Mouse (Mus musculus): ENCODE data around the gene Klf13. TPM values are rescaled to one million over a fixed set of nuclear protein-coding genes. Genes with fewer than 3 reads are reported as not detected.

Klf13 gene
- polyA plus RNA-seq (2017; shearing (Covaris generic)): 100 to 1,000 TPM; 153 to 178 TPM

GRCm38 (mm10) chr7:63938914-63939396, at the start of gene Klf13:
Gene Klf13, minus strand, starts transcription at chr7:63938915.
- peak; percentile 67 for ATAC-seq

DNA sequence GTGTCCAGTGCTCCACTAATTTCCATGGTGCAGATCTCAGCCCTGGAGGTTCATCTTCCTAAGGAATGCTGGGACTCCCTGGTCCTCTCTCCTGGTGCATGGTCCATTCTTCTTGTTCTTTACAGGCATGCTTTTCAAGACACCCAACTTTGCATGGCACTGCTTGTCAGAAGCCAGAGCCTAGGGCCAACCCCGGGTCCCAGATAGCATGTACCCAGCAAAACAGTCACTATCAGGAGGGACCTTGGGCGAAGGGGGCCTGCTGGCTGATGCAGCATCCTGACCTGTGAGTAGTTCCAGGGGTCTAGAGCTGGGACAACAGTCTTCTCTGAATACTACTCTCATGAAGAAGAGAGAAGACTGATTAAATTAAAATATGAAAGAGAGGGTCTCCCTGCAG, 49.7 kb upstream of the Klf13 start:
- ATAC-seq: no peak

GRCm38 (mm10) chr7:63986407-63987182, 47.9 kb upstream of the Klf13 start:
- peak; percentile 60 for ATAC-seq

DNA sequence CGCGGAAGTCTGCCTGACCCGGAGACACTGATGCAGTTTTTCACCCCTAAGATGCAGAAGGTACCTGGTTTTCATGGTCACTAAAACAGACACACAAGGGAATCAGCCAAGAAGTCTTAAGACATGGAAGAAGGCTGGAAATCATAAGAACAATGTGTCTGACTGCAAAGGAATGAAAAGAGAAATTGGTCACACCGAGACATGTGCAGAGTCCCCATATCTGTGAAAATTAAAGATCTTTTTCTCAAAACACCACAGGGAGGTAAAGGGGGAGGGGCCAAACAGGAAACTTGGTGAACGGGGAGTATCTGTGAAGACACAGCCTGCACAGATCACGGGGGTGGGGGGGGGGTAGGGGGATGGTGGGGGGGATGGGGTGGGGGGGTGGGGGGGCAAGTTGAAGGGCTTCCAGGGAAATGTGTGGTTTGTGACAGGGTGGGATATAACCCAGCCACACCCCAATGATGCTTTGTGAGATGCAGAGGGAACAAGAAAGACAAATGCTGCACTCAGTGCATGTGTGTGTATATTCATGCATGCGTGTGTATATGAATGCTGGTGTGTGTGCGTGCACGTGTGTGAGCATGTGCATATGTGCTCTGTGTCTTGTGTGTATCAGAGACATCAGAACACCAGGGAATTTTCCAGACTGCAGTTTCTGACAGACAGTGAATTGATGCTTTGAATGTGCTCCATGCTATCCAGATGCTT, 47.1 kb upstream of the Klf13 start:
- peak; percentile 40 for ATAC-seq

DNA sequence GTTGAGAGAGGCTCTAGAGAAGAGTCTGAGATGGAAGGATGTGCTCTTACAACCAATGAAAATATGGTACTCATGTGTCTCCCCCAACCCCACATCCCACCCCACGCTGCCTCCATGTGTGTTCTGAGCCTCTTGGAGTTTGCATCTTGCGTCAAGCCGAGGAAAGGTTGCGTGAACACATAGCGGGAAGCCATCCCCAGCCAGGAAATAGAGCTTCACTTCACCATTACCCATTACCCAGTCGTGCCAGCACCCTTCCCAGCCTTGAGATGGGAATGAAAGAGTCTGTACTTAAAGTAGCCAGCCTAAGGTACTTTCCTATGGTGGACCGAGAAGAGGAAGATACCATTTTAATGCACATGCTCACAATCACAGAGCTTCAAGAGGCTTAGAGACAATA, 46.6 kb upstream of the Klf13 start:
- ATAC-seq: no peak

DNA sequence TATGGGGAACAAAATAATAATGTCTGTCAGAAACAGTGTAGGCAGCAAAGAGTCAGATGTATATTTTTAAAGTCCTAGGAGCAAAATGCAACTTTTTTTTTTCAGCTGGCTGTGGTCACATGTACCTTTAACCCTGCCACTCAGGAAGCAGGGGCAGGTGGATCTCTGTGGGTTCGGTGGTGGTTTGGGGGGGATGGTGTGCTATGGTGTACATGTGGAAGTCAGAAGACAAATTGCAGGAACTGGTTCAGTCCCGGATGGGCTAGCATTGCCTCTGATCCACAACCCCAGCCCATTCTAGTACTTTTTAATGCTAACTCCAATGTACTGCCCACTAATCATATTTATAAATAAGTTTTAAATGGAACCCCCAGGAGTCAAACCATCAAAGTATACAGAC, 45.6 kb upstream of the Klf13 start:
- ATAC-seq: peak; percentile 75

- ATAC-seq: no peak
Measured at GRCm38 (mm10) chr7:63977631-63978030, 38.9 kb upstream of the Klf13 start.

DNA sequence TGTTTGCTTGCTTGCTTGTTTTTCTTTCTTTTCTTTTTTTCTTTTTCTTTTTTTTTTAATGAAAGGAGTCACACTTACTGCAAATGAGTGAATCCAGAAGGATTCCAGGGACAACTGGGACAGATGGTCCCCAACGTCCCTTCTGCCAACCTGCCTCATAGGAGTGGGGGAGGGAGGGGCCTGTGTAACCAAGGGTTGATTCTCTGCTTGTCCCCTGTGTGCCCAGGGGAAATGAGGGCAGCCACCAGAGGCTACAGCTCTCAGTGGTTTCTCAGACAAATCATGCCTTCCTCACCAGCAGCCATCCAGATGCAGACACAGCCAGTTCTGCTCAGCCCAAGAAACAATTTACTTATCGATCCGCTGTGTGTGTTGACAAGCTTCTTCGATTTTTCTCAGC, 32.3 kb upstream of the Klf13 start:
- no peak for ATAC-seq

DNA sequence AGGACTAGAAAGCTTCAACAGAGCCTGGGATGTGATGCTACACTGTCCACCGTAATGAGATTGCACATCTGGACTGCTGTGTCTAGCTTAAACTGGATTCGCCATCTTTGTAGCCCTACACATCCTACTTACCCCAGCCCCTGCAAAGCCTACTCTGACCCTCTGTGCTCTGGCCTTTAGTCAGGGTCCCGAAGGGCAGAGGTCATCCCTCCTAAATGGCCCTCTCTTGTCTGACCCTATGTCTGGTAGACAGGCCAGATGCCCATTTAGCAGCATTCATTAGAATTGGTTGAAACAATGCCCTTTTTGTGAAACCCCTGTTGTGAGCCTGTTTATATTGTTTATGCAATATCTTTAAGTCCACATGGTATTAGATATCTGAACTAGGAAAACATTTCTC, 31.2 kb upstream of the Klf13 start:
- ATAC-seq: no peak

- peak; percentile 48 for ATAC-seq
Measured at GRCm38 (mm10) chr7:63965635-63966418, 27.1 kb upstream of the Klf13 start.

DNA sequence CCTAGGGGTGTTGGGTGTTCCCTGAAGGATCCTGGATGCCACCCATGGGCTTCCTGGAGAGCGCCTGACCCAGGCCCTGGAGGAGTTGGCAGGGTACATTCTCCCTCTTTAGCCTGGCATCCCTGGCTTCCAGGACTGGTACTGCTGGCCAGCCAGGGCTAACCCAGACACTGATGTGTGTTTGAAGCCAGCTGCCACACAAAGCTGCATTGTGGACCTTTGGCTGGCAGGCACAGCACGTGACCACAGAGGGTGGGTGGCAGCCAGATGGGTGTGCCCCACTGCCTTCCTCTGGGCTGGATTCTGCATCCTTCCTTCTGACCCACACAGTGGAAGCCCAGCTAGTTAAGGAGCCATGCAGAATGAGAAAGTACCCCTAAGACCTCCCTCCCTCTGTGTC, 26.4 kb upstream of the Klf13 start:
- no peak for ATAC-seq

- no peak for ATAC-seq
Measured at GRCm38 (mm10) chr7:63964121-63964520, 25.4 kb upstream of the Klf13 start.

GRCm38 (mm10) chr7:63963632-63964031, 24.9 kb upstream of the Klf13 start:
- no peak for ATAC-seq

GRCm38 (mm10) chr7:63957872-63958640, 19.3 kb upstream of the Klf13 start:
- ATAC-seq: no peak

GRCm38 (mm10) chr7:63956981-63957713, 18.4 kb upstream of the Klf13 start:
- no peak for ATAC-seq

- no peak for ATAC-seq
Measured at GRCm38 (mm10) chr7:63956138-63956823, 17.6 kb upstream of the Klf13 start.

GRCm38 (mm10) chr7:63955440-63955839, 16.7 kb upstream of the Klf13 start:
- no peak for ATAC-seq

DNA sequence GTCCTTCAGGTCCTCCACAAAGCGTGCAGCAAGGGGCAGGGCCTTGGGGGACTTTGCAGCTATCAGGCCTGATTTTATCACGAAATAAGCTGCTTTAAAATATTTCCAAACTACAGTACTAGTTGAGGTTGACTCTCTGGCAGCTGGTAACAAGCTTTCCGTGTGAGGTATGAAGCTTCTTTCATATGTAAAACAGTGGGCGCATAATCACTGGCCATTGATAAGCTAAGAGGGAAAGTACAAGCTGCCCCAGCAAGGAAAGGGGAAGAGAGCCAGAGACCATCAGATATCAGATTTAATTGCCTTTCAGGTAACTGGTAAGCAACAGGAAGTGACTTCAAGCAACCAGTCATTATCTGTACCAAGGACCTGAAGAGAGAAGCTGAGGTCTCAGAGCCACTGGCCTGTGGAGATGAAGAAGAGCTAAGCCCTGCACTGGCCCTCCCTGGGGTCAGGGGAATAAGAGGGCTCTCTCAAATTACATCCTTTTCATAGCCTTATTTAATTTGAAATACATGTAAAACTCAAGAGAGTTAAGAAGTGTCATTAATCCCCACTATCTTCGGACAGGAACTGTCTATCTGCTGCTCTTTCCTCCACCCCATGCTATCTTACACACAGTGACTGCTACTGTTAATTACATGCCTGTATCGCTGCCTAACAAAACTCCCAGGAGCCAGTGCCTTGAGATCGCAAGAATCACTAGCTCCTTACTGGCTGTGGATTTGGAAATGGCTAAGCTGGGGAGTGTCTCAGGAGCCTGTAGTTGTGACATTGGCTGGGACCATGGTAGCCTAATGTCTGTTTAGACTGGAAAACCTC, 13.6 kb upstream of the Klf13 start:
- peak; percentile 65 for ATAC-seq

- no peak for ATAC-seq
Measured at GRCm38 (mm10) chr7:63950931-63951607, 12.4 kb upstream of the Klf13 start.
